Mouse (Mus musculus) kidney, postnatal 0 days (tissue): Measurements from ENCODE around the gene Tap2. TPM values are rescaled to one million over a fixed set of nuclear protein-coding genes. Genes with fewer than 3 reads are reported as not detected.
A peak's percentile ranks its signal among the peaks of the same experiment; 100 is the strongest.

ENCODE experiments used
- ATAC-seq: fragments of 200-750 bp; cut with Nextera tagmentation; replicated peaks from 2 replicates; pipeline ENCODE4 v1.8.0; 2017; ENCODE audit warnings: low read depth, moderate number of reproducible peaks, moderate TSS enrichment, moderate library complexity; ENCODE audit not compliant: low FRiP score
- DNase-seq: peaks from one replicate; pipeline ENCODE4 v3.0.0-alpha.2; 2016; ENCODE audit warnings: low spot score
- H3K27ac ChIP-seq: fragments of 300-500 bp; sonication (generic); 2 replicates; pipeline ENCODE4 v1.5.1; 2014; ENCODE audit warnings: mild to moderate bottlenecking
- H3K27me3 ChIP-seq: fragments of 300-500 bp; sonication (generic); 2 replicates; pipeline ENCODE4 v1.6.1; 2014; ENCODE audit warnings: low read length, mixed read lengths; ENCODE audit not compliant: insufficient read depth
- H3K36me3 ChIP-seq: fragments of 300-500 bp; sonication (generic); 2 replicates; pipeline ENCODE4 v1.6.1; 2014; ENCODE audit warnings: low read length, mixed read lengths; ENCODE audit not compliant: insufficient read depth
- H3K4me1 ChIP-seq: fragments of 300-500 bp; sonication (generic); replicated peaks from 2 replicates; pipeline ENCODE4 v1.6.1; 2014; ENCODE audit warnings: antibody characterized with exemption, low read length, mixed read lengths; ENCODE audit not compliant: insufficient read depth
- H3K4me2 ChIP-seq: fragments of 300-500 bp; sonication (generic); 2 replicates; pipeline ENCODE4 v1.6.1; 2014; ENCODE audit warnings: mild to moderate bottlenecking, low read length, moderate library complexity, mixed read lengths
- H3K4me3 ChIP-seq: fragments of 300-500 bp; sonication (generic); replicated peaks from 2 replicates; pipeline ENCODE4 v1.5.1; 2014; ENCODE audit warnings: low read depth, low read length
- H3K9ac ChIP-seq: fragments of 300-500 bp; sonication (generic); 2 replicates; pipeline ENCODE4 v1.6.1; 2014; ENCODE audit warnings: low read depth, low read length
- H3K9me3 ChIP-seq: fragments of 300-500 bp; sonication (generic); replicated peaks from 2 replicates; pipeline ENCODE4 v1.6.1; 2016; ENCODE audit warnings: low read length, inconsistent platforms, mixed read lengths
- CTCF ChIP-seq: IDR thresholded peaks from 2 replicates; pipeline ENCODE4 v1.5.1; 2016; ENCODE audit warnings: antibody characterized with exemption, low read depth, mild to moderate bottlenecking, moderate library complexity
- WGBS: fragments of 180-500 bp; shearing (Covaris S2); extraction: QIAGEN DNeasy Blood & Tissue Kit; methylation state at CpG from one replicate; pipeline ENCODE4 v1.1.7; 2014; 5-methylcytosine and 5-hydroxymethylcytosine counted together
- polyA plus RNA-seq: library from polyadenylated mRNA; unstranded; fragments of >200 nt; fragmentation: Nextera tagmentation; extraction: Ambion mirVana; gene quantifications from 2 replicates; pipeline ENCODE4 v1.2.1, GENCODE M21; 2015

Gene Tap2
- polyA plus RNA-seq, 1 experiment from 2014 or later: 8.8 TPM

DNA sequence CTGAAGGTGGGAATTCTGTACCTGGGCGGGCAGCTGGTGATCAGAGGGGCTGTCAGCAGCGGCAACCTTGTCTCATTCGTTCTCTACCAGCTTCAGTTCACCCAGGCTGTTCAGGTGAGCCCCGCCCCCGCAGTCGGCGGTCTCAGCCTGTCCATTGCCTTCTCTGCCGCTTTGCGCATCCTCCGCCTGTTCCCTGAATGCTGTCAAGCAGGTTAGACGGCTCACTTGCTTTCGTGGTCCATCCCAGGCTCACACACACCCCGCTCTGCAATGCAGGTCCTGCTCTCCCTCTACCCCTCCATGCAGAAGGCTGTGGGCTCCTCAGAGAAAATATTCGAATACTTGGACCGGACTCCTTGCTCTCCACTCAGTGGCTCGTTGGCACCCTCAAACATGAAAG lies 10.5 kb upstream of the Tap2 start:
- no peak for TF ChIP-seq CTCF
- no peaks in the 10 kb centered on the region for H3K9me3 ChIP-seq
- ATAC-seq (no peak; the same call in 1 of the 2 replicates), DNase-seq (no peak)
- H3K36me3 ChIP-seq: 0 out of 2 replicates have a peak, but pooled peaks cover 7% of the 10 kb centered on the region
- H3K4me3 ChIP-seq: no peak overlapping the region
- H3K4me1 ChIP-seq: no peaks in the 10 kb centered on the region; the same call in 1 of the 2 replicates
- H3K4me2 ChIP-seq: no peak overlapping the region
- H3K9ac ChIP-seq: no peak overlapping the region
- H3K27ac ChIP-seq: no peak overlapping the region
- peaks cover 22% of the 10 kb centered on the region for H3K27me3 ChIP-seq
- 24% methylated on average over 16 of the region's 16 CpGs for WGBS

DNA sequence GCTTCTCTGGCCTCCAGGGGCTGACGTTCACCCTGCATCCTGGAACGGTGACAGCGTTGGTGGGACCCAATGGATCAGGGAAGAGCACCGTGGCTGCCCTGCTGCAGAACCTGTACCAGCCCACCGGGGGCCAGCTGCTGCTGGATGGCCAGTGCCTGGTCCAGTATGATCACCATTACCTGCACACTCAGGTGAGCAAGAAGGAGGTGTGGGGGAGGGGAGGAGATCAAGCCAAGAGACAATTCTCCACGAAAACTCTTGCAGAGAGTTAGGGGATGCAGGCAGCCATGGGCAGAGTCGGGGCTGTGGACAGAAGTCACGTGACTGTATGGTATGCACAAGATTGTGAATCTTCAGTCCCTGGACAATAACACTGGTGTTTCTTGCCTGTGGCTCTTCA lies 9.9 kb upstream of the Tap2 start:
- H3K27ac ChIP-seq: no peak overlapping the region
- no peak for ATAC-seq
- peaks cover 22% of the 10 kb centered on the region for H3K27me3 ChIP-seq
- no peak overlapping the region for H3K9ac ChIP-seq
- 0 out of 2 replicates have a peak, but pooled peaks cover 7% of the 10 kb centered on the region for H3K36me3 ChIP-seq
- no peaks in the 10 kb centered on the region for H3K9me3 ChIP-seq
- DNase-seq: no peak
- TF ChIP-seq CTCF: no peak
- 56% methylated on average over 8 of the region's 8 CpGs for WGBS
- H3K4me2 ChIP-seq: no peak overlapping the region
- H3K4me3 ChIP-seq: no peak overlapping the region
- no peaks in the 10 kb centered on the region for H3K4me1 ChIP-seq

DNA sequence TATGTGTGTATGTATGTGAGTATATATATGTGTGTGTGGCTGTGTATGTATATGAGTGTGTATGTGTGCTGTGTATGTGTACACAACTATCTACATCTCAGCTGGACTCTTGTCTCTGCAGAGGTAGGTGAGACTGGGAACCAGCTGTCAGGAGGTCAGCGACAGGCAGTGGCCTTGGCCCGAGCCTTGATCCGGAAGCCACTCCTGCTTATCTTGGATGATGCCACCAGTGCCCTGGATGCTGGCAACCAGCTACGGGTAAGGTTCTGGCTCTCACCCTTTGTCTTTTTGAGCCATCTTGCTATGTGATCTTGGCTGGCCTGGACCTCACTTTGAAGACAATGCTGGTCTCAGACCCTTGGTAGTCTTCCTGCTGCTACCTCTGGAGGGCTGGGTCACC lies 8.6 kb upstream of the Tap2 start:
- ATAC-seq (no peak), DNase-seq (no peak)
- H3K4me1 ChIP-seq: no peaks in the 10 kb centered on the region
- TF ChIP-seq CTCF: no peak
- no peak overlapping the region for H3K4me3 ChIP-seq
- H3K27ac ChIP-seq: no peak overlapping the region
- H3K27me3 ChIP-seq: peaks cover 22% of the 10 kb centered on the region
- H3K4me2 ChIP-seq: no peak overlapping the region
- H3K9ac ChIP-seq: no peak overlapping the region
- 0 out of 2 replicates have a peak, but pooled peaks cover 7% of the 10 kb centered on the region for H3K36me3 ChIP-seq
- no peaks in the 10 kb centered on the region for H3K9me3 ChIP-seq
- WGBS: 88% methylated on average over 4 of the region's 4 CpGs

DNA sequence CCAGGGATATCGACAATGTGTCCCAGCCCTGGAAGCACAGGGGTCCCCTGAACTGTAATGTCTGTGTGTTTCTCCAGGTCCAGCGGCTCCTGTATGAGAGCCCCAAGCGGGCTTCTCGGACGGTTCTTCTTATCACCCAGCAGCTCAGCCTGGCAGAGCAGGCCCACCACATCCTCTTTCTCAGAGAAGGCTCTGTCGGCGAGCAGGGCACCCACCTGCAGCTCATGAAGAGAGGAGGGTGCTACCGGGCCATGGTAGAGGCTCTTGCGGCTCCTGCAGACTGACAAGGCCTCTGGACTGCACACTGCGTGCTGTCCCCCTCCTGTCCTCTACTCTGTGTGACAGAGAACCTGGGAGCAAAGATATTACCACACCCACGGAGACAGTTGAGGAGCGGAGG lies 6.8 kb upstream of the Tap2 start:
- Histone ChIP-seq H3K27me3 (peaks cover 22% of the 10 kb centered on the region), H3K36me3 (0 out of 2 replicates have a peak, but pooled peaks cover 4% of the 10 kb centered on the region), H3K4me2 (no peak overlapping the region), H3K4me1 (no peaks in the 10 kb centered on the region), H3K27ac (no peak overlapping the region), H3K9me3 (no peaks in the 10 kb centered on the region), H3K9ac (no peak overlapping the region), H3K4me3 (no peak overlapping the region)
- no peak for DNase-seq
- WGBS: 48% methylated on average over 12 of the region's 12 CpGs
- no peak for TF ChIP-seq CTCF
- ATAC-seq: no peak

DNA sequence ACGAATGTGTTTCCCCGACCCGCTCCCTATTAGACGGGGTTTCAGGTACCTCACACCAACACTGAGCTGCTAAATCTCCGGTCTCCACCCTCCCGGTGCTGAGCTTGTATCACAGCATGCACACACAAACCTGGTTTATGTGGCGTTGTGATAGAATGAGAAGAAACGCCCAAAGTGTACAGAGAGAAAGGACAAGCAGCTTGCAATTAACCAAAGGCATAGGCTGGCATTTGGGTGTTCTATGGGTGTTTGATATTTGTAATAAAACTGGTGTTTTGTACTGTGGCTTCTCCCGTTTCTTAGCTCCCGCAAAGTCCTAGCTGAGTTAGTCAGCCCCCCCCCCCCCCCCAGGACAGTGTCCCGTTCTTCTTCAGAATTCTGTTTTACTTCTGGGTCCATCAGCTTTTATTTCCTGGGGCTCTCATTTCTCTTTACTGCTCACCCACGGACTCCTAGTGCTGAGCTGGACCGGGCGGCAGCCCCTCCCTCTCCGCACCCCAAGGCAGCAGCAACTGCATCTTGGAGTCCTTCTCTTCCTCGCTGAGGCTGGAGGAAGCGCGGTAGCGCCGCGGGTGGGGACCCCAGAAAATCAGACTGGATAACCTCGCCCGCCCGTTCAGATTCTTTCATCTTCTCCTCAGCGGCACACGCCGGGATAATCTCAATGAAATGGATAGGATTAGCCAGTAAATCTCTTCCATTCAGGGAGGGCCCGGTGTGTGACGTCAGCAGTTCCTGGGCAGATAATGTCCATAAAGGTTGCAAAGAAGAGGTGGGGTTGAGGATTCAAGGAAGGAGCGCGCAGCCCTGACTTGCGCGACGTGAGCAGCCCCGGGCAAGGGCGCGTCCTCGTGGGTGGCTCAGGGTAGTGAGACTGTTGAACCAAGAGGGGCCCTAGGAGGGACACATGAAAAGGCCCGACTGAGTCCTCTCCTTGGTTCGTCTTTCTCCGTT lies 6.1 kb upstream of the Tap2 start, which contains the start of gene Psmb8:
Gene Psmb8, plus strand, starts transcription at position 781 of the 954 bp plus-strand sequence.
- peak within 1 kb of the TSS; percentile 49 for H3K9ac ChIP-seq
- H3K9me3 ChIP-seq: no peaks in the 10 kb centered on the region
- ATAC-seq (peak; percentile 78), DNase-seq (peak; percentile 96)
- H3K4me2 ChIP-seq: peak within 1 kb of the TSS; percentile 78
- TF ChIP-seq CTCF: no peak
- peaks cover 17% of the 10 kb centered on the region for H3K27me3 ChIP-seq
- H3K4me1 ChIP-seq: no peaks in the 10 kb centered on the region
- H3K36me3 ChIP-seq: 0 out of 2 replicates have a peak, but pooled peaks cover 4% of the 10 kb centered on the region
- H3K27ac ChIP-seq: no peak within 1 kb of the TSS
- 5% methylated on average over 41 of the region's 41 CpGs for WGBS
- H3K4me3 ChIP-seq: peak within 1 kb of the TSS; percentile 57

DNA sequence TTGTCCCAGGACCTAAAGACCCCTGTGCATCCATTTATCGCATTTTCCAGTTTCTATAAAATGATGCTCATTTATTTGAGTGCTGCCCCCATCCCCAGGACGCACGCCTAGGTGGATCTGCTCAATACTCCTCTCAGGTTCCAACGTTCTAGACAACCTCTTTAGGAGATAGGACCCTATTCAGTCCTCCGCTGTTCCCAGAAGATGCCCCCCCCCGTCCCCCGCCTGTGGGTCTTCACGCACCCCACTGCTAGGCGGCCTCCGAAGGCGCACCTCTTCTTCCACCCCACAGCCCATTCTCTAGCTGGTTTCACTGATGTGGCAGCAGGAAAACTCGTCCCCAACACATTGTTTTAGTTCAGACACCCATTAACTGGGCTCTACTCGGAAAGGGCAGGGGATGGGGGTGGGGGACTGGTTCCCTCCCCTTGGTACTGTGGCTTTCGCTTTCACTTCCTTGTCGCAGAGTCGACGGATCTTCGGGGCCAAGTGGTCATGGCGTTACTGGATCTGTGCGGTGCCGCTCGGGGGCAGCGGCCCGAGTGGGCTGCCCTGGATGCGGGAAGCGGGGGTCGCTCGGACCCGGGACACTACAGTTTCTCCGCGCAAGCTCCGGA lies 5.3 kb upstream of the Tap2 start:
- Histone ChIP-seq H3K9me3 (no peaks in the 10 kb centered on the region), H3K9ac (peak overlapping the region; percentile 49), H3K4me2 (peak overlapping the region; percentile 78), H3K27ac (no peak overlapping the region), H3K36me3 (0 out of 2 replicates have a peak, but pooled peaks cover 4% of the 10 kb centered on the region), H3K27me3 (peaks cover 15% of the 10 kb centered on the region), H3K4me3 (peak overlapping the region; percentile 57), H3K4me1 (no peaks in the 10 kb centered on the region)
- ATAC-seq: no peak
- TF ChIP-seq CTCF: no peak
- peak; percentile 67 for DNase-seq
- 3% methylated on average over 32 of the region's 32 CpGs for WGBS
